Comparison of ENCODE assay signal across 9 mouse cellular contexts in the genomic region with DNA sequence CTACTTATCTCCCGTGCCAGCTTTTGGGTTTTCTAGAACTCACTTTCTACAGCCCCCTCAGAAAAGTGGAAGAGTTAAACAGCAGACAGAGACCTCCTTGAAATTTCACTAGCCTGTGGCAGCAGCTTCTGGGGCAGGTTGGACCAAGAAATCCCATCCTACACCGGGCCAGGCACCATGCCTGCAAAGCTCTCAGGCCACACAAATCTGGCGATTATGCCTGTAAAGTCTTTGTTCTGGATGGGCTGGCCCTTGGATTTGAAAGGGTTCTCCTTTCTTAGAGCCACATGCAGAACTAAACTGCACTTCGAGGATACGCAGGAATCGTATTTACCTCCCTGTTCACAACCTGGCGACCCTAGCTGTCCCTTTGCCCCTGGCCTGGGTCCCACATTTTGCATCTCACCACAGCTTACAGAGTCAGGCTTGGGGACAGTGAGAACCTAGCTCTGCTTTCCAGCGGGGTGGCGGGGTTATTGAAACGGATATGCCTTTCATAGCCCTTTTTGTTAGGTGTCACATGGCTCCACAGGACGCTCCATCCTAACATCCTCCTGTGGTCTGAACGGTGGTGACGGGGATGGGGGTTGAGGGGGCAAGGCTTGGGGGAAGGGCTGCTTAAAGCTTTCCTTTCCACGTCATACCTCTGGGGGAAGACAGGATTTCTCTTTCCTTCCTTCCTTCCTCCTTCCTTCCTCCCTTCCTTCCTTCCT.
DNase-seq lines count a peak whose midpoint lies in the region; ATAC-seq lines count a peak whose summit lies in the region.
"Had no signal": no experiment of that assay in that cellular context is flagged by ENCODE, and none has a peak within 500 bp of the region (broad histone marks: within the 10 kb centered on the region; RNA-seq: fewer than 3 reads in every experiment).

No protein-coding gene starts in this region.

- DNase-seq in ovary, postnatal 10 days (ENCODE audit: low spot score) = peak; percentile 17
- no peak for DNase-seq in ovary, adult 18-20 months (ENCODE audit: low spot score)
- peak; percentile 56 for DNase-seq in embryonic facial prominence, embryonic 10.5 days (ENCODE audit: low spot score)
- DNase-seq in heart, postnatal 10 days = peak; percentile 11 to 33
- peak; percentile 45 for DNase-seq in kidney, postnatal 14 days
- peak; percentile 63 for DNase-seq in thymus, postnatal 4 days

- H3K9ac ChIP-seq in midbrain, embryonic 12.5 days (replicated peaks) = peak overlapping the region; percentile 55

- H3K9me3 ChIP-seq in embryonic facial prominence, embryonic 10.5 days = no peaks in the 10 kb centered on the region
- no peaks in the 10 kb centered on the region for H3K9me3 ChIP-seq in midbrain, embryonic 12.5 days

- intact Hi-C loops in heart, postnatal 10 days (cut with DNase I) = loop anchor here (1.0 to 10.0 kb wide), 6 partner anchors 34 to 530 kb away; partner anchors contain the start of gene Mtx2

- H3K4me2 ChIP-seq in midbrain, embryonic 12.5 days (replicated peaks) = peak overlapping the region; percentile 66

- H3K27ac ChIP-seq in embryonic facial prominence, embryonic 10.5 days (replicated peaks) = peak overlapping the region; percentile 80
- H3K27ac ChIP-seq in midbrain, embryonic 12.5 days (replicated peaks) = no peak overlapping the region

- peak; percentile 54; the same call in 1 of the 2 replicates for ATAC-seq in midbrain, embryonic 12.5 days (ENCODE audit: low FRiP score, low read depth)
- no peak for ATAC-seq in megakaryocyte-erythroid progenitor cell, adult 5-6 weeks (replicated peaks; ENCODE audit: low FRiP score, low TSS enrichment, poor library complexity, severe bottlenecking)

- peaks cover 8% of the 10 kb centered on the region for H3K4me1 ChIP-seq in embryonic facial prominence, embryonic 10.5 days
- peaks cover 6% of the 10 kb centered on the region; the same call in 1 of the 2 replicates for H3K4me1 ChIP-seq in midbrain, embryonic 12.5 days

- H3K36me3 ChIP-seq in embryonic facial prominence, embryonic 10.5 days (replicated peaks) = no peaks in the 10 kb centered on the region
- H3K36me3 ChIP-seq in midbrain, embryonic 12.5 days = no peaks in the 10 kb centered on the region

- peaks cover 61% of the 10 kb centered on the region for H3K27me3 ChIP-seq in embryonic facial prominence, embryonic 10.5 days (replicated peaks; ENCODE audit: low read depth, poor library complexity, severe bottlenecking)
- peaks cover 27% of the 10 kb centered on the region for H3K27me3 ChIP-seq in midbrain, embryonic 12.5 days

- peak overlapping the region; percentile 53 for H3K4me3 ChIP-seq in embryonic facial prominence, embryonic 10.5 days
- H3K4me3 ChIP-seq in midbrain, embryonic 12.5 days = peak overlapping the region; percentile 42
- H3K4me3 ChIP-seq: megakaryocyte, embryonic 14.5 days had no signal

- WGBS in embryonic facial prominence, embryonic 10.5 days = 26% methylated on average over 14 of the region's 14 CpGs
- 21% methylated on average over 14 of the region's 14 CpGs for WGBS in midbrain, embryonic 12.5 days
